Mouse (Mus musculus): ENCODE measurements around the gene Eif4a3.

Eif4a3 gene

GRCm38 (mm10) chr11:119299391-119300245, at the start of gene Eif4a3:
Gene Eif4a3, minus strand, starts transcription at chr11:119300089.
- peak; percentile 96 to 97 for DNase-seq

- DNase-seq = no peak
These were observed 47.2 kb upstream of the Eif4a3 start for GRCm38 (mm10) chr11:119347125-119347524.

GRCm38 (mm10) chr11:119344865-119345264, 45.0 kb upstream of the Eif4a3 start:
- peak; percentile 16 to 28 for DNase-seq

- DNase-seq = no peak
These were observed 44.3 kb upstream of the Eif4a3 start for GRCm38 (mm10) chr11:119344178-119344577.

GRCm38 (mm10) chr11:119339637-119340036, 39.7 kb upstream of the Eif4a3 start:
- peak; percentile 71 to 77 for DNase-seq

- DNase-seq = no peak
These were observed 39.3 kb upstream of the Eif4a3 start for GRCm38 (mm10) chr11:119339179-119339578.

- DNase-seq = no peak
These were observed 38.6 kb upstream of the Eif4a3 start for GRCm38 (mm10) chr11:119338271-119339059.

GRCm38 (mm10) chr11:119331970-119332369, 32.1 kb upstream of the Eif4a3 start:
- no peak for DNase-seq

- DNase-seq = no peak
These were observed 30.7 kb upstream of the Eif4a3 start for GRCm38 (mm10) chr11:119330592-119330991.

- no peak for DNase-seq
These were observed 25.2 kb upstream of the Eif4a3 start for GRCm38 (mm10) chr11:119325068-119325467.

- no peak for DNase-seq
These were observed 22.6 kb upstream of the Eif4a3 start for GRCm38 (mm10) chr11:119322521-119322920.

GRCm38 (mm10) chr11:119316720-119317119, 16.8 kb upstream of the Eif4a3 start:
- no peak for DNase-seq

GRCm38 (mm10) chr11:119314252-119314936, 14.5 kb upstream of the Eif4a3 start:
- DNase-seq = no peak

GRCm38 (mm10) chr11:119310621-119311020, 10.7 kb upstream of the Eif4a3 start:
- no peak for DNase-seq

- no peak for DNase-seq
These were observed 8.0 kb upstream of the Eif4a3 start for GRCm38 (mm10) chr11:119307916-119308315.

GRCm38 (mm10) chr11:119307658-119307867, 7.7 kb upstream of the Eif4a3 start, which contains the start of gene Card14:
Gene Card14, plus strand, starts transcription at chr11:119307768.
- DNase-seq = no peak

- no peak for DNase-seq
These were observed 7.1 kb upstream of the Eif4a3 start for GRCm38 (mm10) chr11:119306762-119307657.

- DNase-seq = peak; percentile 35 to 55
These were observed 5.2 kb upstream of the Eif4a3 start for GRCm38 (mm10) chr11:119304904-119305712.

GRCm38 (mm10) chr11:119300986-119301385, 1.1 kb upstream of the Eif4a3 start:
- DNase-seq = no peak

- no peak for DNase-seq
These were observed 502 bp upstream of the Eif4a3 start for GRCm38 (mm10) chr11:119300246-119300935.

GRCm38 (mm10) chr11:119298917-119299316, 972 bp downstream of the Eif4a3 start:
- DNase-seq = no peak
